Mouse (Mus musculus): ENCODE data around the gene Tbc1d1.

The Tbc1d1 gene

DNA sequence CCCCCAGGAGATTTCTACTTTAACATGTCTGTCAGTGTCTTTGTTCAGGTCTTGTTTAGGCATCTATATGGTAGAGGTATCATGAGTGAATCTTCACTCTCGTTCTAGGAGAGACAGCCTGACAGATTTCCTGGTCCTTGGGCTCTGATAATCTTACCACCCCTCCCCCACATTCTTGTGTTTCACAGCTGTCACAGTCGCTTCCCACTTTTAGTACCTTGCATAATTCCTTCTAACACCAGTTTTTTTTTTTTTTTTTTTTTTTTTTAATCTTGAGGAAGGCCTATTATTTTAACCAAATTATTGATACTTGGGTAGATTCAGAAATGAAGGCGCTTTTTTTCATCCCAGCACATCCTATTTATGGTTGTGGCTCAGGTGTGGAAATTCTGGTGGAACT is 81.6 kb downstream of the Tbc1d1 start:
- in situ Hi-C loops (cut with MboI, MseI): no loop called here

DNA sequence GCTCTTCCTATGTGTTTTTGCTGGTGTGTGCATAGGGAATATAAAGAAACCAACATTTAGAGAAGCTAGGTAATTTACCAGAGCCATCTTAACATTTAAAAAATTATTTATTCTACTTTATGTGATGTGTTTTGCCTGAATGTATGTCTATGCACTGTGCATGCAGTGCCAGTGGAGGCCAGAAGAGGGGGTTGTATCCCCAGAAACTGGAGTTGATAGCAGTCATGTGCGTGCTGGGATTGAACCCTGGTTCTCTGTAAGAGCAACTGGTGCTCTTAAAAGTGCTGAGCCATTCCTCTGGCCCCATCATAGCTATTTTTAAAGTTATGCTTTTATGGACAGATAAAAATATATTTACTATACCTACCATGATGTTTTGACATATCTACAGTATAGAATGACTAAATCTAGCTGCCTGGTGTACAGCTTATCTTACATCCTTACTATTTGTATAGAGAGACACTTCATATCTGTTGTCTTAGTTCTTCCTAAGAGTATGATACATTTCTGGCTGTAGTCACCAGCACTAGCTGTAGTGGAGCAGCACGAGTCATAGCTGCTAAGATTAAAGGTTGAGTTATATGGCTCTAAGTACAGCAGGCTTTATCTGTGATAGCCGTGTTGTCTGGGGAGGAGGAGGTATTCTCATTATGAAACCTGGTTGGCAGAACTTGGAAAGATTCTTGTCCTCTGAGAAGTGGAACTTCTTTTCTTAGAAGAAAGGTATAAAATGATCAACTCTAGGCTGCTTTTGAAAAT is 83.0 kb downstream of the Tbc1d1 start:
- in situ Hi-C loops (cut with MboI, MseI): no loop called here

- in situ Hi-C loops (cut with MboI, MseI): no loop called here
Observed at GRCm38 (mm10) chr5:64240941-64241682, 85.0 kb downstream of the Tbc1d1 start.

- in situ Hi-C loops (cut with MboI, MseI): no loop called here
Observed at GRCm38 (mm10) chr5:64241867-64242266, 85.8 kb downstream of the Tbc1d1 start.

DNA sequence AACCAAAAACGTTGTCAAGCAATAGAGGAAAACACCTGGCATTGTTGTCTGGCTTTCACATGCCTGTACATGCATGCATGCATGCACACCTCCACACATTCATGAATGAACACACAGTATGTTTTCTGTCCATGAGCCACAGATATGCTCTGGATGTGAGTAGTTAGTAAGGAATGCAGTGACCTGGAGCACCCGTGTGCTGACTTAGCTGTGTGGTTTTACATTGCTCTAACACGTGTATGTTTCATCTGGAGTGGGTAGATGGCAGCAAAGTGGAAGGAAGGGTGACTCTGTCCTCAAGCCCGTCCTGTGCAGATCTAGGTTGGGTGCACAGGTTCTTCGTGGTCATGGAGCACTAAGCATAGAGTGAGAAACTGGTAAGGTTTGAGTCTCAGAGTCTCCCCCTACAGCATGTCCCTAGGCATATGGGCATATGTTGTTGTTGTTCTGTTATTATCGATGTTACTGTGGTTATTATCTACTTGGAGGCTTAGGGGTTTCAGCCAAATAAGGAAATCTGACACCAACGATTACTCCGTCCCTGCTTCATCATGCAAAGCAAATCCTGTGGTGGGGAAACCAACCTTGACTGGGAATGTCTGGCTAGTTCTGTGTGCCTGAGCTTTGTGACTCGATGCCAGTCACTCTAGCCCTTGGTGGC is 86.8 kb downstream of the Tbc1d1 start:
- in situ Hi-C loops (cut with MboI, MseI): no loop called here

DNA sequence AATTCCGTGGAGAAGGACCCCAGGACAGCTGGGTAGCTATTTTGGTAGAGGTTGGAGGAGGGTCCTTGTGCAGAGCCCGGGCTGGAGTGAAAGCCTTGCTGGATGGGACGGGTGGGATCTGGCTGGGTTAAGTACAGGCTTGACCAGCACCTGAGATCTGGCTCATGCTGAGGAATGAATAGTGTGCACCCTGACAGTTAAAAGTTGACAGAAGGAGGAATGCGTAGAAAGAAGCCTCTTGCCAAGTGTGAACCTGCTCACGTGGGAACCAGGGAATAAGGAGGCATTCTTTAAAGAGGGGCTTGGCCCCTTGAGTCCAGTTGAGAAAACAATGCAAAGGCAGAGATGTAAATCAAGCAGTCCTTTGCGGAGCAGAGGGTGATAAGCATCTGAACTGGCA is 87.6 kb downstream of the Tbc1d1 start:
- in situ Hi-C loops (cut with MboI, MseI): no loop called here

DNA sequence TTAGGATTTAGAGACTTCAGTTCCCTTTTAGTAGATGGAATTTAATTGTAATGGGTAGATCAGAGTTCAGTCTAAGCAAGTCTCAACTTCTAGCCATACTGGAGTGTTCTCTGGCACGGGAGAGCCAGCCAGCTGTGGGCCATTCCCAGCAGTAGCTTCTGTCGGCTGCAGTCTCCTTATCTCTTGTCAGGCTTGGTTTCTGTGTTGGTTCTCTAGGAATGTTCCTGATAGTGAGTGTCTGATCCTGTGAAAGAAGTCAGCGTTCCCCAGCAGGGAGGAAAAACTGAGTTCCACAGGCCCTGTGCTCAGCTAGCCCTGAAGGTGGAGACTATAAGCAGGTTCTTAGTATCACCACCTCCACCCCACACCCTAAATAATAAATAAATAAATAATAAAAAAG is 88.2 kb downstream of the Tbc1d1 start:
- in situ Hi-C loops (cut with MboI, MseI): no loop called here

DNA sequence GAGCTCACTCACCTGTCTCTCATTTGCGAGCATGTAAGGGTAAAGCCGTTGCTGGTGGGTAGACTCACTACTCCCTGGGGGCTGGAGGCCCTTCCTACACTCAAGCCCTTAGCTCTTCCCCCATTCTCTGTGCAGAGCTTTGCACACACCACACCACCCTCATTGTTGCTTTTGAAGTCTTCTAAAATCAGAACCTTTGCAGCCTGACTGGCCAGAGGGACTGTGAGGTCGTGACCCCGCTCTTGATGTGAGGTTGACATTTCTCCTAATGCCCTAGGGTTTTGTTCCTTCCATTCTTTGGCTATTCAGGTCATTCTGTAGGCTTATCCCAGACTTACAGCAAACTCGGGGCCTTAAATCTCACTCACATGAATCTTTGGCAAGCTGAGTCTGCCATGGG is 88.6 kb downstream of the Tbc1d1 start:
- in situ Hi-C loops (cut with MboI, MseI): no loop called here

DNA sequence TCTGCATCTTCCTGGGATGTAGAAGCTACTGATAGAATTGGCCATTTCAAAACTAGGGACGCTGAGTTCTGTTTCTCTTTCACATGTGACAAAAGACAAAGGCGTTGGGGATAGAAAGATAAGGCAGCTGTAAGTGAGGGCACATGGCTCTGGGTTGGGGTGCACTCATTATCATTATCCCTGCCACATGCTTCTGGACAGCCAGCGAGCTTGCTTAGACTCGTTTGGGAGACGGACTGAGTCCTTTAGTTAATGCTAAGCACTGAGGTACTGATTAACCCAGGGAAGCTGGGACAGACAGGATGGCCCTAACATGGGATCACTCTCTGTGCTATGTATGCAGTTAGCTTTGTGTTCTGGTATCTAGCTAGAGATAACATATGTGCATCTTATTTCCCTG is 95.3 kb downstream of the Tbc1d1 start:
- in situ Hi-C loops (cut with MboI, MseI): loop anchor here (25.0 kb wide), 1 partner anchor 339 kb away; no protein-coding TSS in a partner anchor

DNA sequence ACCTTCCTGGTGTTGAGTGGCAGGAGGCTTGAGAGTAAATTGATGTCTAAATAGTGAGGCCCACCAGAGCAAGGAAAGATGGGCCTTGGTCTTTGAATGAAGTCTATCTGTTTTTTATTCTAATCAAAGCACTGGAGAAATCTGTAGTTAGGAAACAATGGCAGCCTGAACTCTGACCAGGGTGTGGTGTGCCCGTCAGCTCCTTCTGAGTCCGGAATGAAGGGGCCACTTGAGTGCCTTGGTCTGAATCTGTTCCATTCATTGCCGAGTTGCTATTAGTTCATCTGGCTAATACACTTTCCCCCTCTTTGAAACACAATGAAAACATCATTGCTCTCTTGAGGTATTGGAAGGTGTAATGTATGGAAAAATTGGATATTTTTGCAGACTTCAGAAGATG is 98.2 kb downstream of the Tbc1d1 start:
- in situ Hi-C loops (cut with MboI, MseI): loop anchor here (25.0 kb wide), 1 partner anchor 342 kb away; no protein-coding TSS in a partner anchor

- in situ Hi-C loops (cut with MboI, MseI): loop anchor here (25.0 kb wide), 1 partner anchor 343 kb away; no protein-coding TSS in a partner anchor
Observed at GRCm38 (mm10) chr5:64254988-64255387, 98.9 kb downstream of the Tbc1d1 start.

GRCm38 (mm10) chr5:64263348-64263747 is 107.2 kb downstream of the Tbc1d1 start:
- in situ Hi-C loops (cut with MboI, MseI): loop anchor here (25.0 kb wide), 1 partner anchor 351 kb away; no protein-coding TSS in a partner anchor

DNA sequence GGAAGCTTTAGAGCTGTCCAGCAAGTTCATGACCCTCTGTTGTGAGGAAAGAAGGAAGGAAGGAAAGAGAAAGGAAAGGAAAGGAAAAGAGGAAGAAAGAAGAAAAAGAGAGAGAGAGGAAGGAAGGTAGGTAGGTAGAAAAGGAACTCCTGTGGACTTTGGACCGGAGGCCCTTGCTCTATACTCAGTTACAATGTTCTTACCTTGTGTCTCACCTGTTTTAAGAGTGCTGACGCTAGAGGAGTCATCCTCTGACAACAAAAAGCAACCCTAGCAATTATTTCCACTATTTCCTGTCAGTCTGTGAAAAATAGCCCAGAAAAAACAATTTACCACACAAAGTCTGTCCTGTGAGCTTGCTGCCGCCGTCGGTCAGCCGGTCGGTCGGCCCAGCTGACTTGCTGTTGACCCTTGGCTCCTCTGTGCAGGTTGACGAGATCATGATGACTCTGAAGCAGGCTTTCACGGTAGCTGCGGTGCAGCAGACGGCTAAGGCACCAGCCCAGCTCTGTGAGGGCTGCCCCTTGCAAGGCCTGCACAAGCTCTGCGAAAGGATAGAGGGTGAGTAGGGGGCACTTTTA is 107.9 kb downstream of the Tbc1d1 start:
- in situ Hi-C loops (cut with MboI, MseI): loop anchor here (25.0 kb wide), 1 partner anchor 352 kb away; no protein-coding TSS in a partner anchor

GRCm38 (mm10) chr5:64265145-64265544 is 109.0 kb downstream of the Tbc1d1 start:
- in situ Hi-C loops (cut with MboI, MseI): loop anchor here (5.0 to 25.0 kb wide), 2 partner anchors 68 to 353 kb away; no protein-coding TSS in a partner anchor

DNA sequence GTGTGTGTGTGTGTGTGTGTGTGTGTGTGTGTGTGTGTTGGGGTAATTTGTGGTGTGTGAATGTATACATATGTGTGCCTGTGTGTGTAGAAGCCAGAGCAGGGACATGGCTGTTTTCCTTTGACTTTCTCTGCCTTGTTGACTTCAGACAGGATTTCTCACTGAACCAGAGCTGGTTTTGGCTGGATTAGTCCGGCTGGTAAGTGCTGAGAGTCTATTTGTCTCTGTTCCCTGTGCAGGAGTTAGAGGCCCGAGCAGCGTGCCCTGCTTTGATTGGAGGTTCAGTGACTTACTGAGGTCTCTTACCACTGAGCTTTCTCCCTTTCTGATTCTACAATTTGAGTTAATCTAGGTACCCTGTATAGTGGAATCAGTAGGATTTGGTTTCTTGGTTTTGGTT is 109.8 kb downstream of the Tbc1d1 start:
- in situ Hi-C loops (cut with MboI, MseI): loop anchor here (5.0 to 25.0 kb wide), 2 partner anchors 69 to 354 kb away; no protein-coding TSS in a partner anchor

GRCm38 (mm10) chr5:64266534-64266933 is 110.4 kb downstream of the Tbc1d1 start:
- in situ Hi-C loops (cut with MboI, MseI): loop anchor here (5.0 to 25.0 kb wide), 2 partner anchors 69 to 354 kb away; no protein-coding TSS in a partner anchor

DNA sequence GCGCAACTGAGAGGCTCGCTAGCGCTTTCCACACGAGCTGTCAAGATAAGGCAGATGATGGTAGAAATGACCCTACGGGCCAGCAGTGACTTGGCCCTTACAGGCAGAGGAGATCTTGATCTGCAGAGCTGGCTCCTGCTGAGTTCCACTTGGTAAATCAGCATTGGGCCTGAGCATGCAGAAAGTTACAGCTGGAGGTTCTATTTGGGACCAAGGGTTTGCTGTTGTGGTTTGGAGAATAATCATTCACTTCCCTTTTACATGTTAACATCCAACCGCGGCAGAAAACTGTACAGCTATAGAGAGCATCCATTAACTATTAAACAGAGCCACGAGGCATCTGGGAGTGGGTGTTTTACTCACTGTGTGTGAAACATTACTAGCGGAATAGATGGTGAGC is 111.2 kb downstream of the Tbc1d1 start:
- in situ Hi-C loops (cut with MboI, MseI): loop anchor here (5.0 to 25.0 kb wide), 2 partner anchors 70 to 355 kb away; no protein-coding TSS in a partner anchor

DNA sequence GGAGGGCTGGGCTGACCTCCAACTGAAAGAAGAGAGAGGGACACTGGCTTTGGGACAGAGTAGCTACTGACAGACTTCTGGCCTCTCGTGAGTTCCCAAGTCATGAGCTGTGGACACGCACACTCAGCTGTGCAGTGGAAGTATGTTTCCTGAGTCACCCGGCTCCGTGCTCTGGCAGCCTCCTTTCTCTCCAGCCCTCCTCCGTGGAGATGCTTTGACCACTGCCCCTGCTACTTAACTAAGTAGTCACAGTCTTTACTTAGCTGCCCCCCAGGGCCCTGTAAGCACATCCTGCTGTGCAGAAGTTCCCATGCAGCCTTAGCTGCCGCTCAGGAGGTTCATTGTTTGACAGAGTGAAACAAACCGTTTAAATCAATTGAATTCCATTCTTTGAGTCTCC is 113.6 kb downstream of the Tbc1d1 start:
- in situ Hi-C loops (cut with MboI, MseI): loop anchor here (5.0 to 25.0 kb wide), 2 partner anchors 72 to 357 kb away; no protein-coding TSS in a partner anchor

- in situ Hi-C loops (cut with MboI, MseI): loop anchor here (25.0 kb wide), 1 partner anchor 361 kb away; no protein-coding TSS in a partner anchor
Observed at GRCm38 (mm10) chr5:64273517-64273916, 117.4 kb downstream of the Tbc1d1 start.

DNA sequence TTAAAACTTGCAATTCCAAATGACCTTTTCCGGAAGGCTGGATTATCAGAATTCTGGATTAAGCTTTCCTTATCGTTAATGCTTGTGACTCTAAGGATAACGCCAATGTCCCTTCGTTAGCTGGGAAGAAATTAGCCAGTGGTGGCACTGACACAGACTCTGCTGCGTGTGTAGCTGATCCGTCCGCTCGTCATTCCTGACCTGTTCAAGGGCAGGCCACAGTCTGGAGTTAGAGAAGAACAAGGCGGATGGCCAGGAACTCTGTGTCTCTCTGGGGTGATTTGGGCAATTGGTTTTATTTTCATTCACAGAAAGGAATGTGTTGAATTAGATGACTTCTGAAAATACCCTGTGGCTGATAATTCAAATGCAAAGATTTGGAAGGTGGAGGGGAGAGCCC is 118.2 kb downstream of the Tbc1d1 start:
- in situ Hi-C loops (cut with MboI, MseI): loop anchor here (25.0 kb wide), 1 partner anchor 362 kb away; no protein-coding TSS in a partner anchor

Measured in regulatory T cell (primary cell).